Mouse (Mus musculus): ENCODE measurements around the gene Zfand3. TPM values are rescaled to one million over a fixed set of nuclear protein-coding genes. Genes with fewer than 3 reads are reported as not detected.

Gene Zfand3
- polyA plus RNA-seq, 1 experiment from 2014 or later: 47.2 TPM

DNA sequence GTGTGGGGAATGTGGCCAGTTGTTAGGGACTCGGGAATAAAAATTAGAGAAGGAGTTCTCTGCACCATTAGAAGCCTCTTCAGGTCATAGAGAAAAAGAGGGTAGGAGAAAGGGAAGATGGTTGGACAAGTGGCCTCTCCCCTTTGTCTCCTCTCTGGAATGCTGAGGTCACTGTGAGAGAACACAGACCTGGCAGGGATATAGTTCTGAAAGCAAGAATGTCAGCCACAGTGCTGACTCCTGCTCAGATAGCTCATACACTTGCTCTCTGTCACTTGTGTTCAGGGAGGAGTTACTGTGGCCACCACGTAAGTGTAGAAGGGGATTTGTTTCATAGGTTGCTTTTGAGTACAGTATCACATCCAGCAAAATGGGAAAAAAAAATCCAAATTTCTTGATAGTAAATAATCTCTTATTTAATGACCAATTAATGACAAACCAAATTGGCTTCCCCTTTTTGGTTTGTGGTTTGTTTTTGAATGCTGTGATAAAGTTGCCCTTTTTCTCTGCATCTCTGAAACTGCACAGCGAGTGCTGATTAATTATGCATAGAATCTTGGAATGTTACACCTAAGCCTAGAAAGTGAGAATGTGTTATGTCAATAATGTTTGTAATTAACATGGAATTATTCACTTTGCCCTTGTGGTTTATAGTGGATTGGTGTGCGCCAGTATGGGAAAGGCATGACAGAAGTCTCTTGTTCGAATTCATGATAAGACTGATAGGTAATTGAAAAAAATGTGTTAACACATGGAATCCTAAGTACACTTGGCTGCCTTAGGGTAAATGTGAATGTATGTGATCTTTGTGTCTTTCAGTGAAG is 47.2 kb downstream of the Zfand3 start:
- ATAC-seq (ENCODE audit: insufficient number of reproducible peaks, insufficient read depth, low FRiP score, low read depth): no peak
- Histone ChIP-seq H3K9ac (replicated peaks; ENCODE audit: low read depth, low read length) (no peak overlapping the region), H3K4me2 (replicated peaks; ENCODE audit: low read depth, low read length) (no peak overlapping the region), H3K4me3 (ENCODE audit: low read depth, low read length) (no peak overlapping the region), H3K9me3 (ENCODE audit: control insufficient read depth, low read depth, low read length) (no peaks in the 10 kb centered on the region), H3K27ac (ENCODE audit: low read length) (no peak overlapping the region), H3K4me1 (ENCODE audit: control insufficient read depth, insufficient read depth, low read length) (no peaks in the 10 kb centered on the region), H3K36me3 (ENCODE audit: control insufficient read depth, insufficient read depth, low read length) (peaks cover 4% of the 10 kb centered on the region; the same call in 1 of the 2 replicates), H3K27me3 (ENCODE audit: control insufficient read depth, insufficient read depth, low read length) (no peaks in the 10 kb centered on the region)
- WGBS: 77% methylated on average over 5 of the region's 5 CpGs

DNA sequence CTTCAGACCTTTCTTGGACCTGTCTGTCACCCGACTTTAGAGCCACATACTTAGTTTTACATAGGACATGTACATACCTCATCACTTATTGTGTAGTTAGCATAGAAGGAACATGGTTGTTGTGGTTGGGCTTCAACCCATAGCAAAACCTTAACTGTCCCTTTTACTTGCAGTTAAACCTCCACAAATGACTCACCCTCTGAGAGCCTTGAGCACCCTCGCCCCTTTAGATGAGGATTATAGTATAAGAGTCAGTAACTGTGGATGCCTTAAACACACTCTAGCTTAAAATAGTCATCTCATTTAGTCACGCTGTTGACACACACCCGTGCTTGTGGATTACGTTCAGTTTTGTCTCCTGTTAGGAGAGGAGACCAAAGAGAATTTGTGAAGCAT is 47.8 kb downstream of the Zfand3 start:
- H3K27ac ChIP-seq (ENCODE audit: low read length): no peak overlapping the region
- peaks cover 4% of the 10 kb centered on the region; the same call in 1 of the 2 replicates for H3K36me3 ChIP-seq (ENCODE audit: control insufficient read depth, insufficient read depth, low read length)
- no peaks in the 10 kb centered on the region for H3K27me3 ChIP-seq (ENCODE audit: control insufficient read depth, insufficient read depth, low read length)
- no peak overlapping the region for H3K9ac ChIP-seq (replicated peaks; ENCODE audit: low read depth, low read length)
- no peak overlapping the region for H3K4me3 ChIP-seq (ENCODE audit: low read depth, low read length)
- H3K4me1 ChIP-seq (ENCODE audit: control insufficient read depth, insufficient read depth, low read length): no peaks in the 10 kb centered on the region
- H3K4me2 ChIP-seq (replicated peaks; ENCODE audit: low read depth, low read length): no peak overlapping the region
- no peak for ATAC-seq (ENCODE audit: insufficient number of reproducible peaks, insufficient read depth, low FRiP score, low read depth)
- H3K9me3 ChIP-seq (ENCODE audit: control insufficient read depth, low read depth, low read length): no peaks in the 10 kb centered on the region
- 92% methylated on average over 5 of the region's 5 CpGs for WGBS

DNA sequence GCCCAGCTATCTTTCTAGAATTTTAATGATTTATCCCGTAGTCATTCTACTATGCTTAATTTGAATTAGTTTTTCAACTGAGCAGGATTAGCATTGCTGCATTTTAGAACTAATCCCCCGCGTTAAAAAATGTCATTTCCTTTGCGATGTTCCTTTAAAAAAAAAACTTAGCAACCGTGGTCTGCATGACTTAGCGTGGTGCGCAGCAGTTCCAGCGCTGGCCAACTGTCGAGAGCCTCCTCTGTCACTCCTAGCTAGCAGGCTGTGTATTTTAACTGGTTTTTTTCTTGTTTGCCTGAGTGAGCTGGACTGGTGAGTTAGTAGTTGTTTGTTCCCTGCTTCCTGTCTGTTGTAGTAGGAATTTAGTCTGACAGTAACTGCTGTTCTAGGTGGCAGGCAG is 48.9 kb downstream of the Zfand3 start:
- no peak overlapping the region for H3K27ac ChIP-seq (ENCODE audit: low read length)
- H3K9me3 ChIP-seq (ENCODE audit: control insufficient read depth, low read depth, low read length): no peaks in the 10 kb centered on the region
- H3K27me3 ChIP-seq (ENCODE audit: control insufficient read depth, insufficient read depth, low read length): no peaks in the 10 kb centered on the region
- no peak overlapping the region for H3K4me2 ChIP-seq (replicated peaks; ENCODE audit: low read depth, low read length)
- H3K9ac ChIP-seq (replicated peaks; ENCODE audit: low read depth, low read length): no peak overlapping the region
- H3K4me3 ChIP-seq (ENCODE audit: low read depth, low read length): no peak overlapping the region
- 78% methylated on average over 9 of the region's 9 CpGs for WGBS
- H3K36me3 ChIP-seq (ENCODE audit: control insufficient read depth, insufficient read depth, low read length): peaks cover 4% of the 10 kb centered on the region; the same call in 1 of the 2 replicates
- H3K4me1 ChIP-seq (ENCODE audit: control insufficient read depth, insufficient read depth, low read length): no peaks in the 10 kb centered on the region; the same call in 1 of the 2 replicates
- no peak for ATAC-seq (ENCODE audit: insufficient number of reproducible peaks, insufficient read depth, low FRiP score, low read depth)

DNA sequence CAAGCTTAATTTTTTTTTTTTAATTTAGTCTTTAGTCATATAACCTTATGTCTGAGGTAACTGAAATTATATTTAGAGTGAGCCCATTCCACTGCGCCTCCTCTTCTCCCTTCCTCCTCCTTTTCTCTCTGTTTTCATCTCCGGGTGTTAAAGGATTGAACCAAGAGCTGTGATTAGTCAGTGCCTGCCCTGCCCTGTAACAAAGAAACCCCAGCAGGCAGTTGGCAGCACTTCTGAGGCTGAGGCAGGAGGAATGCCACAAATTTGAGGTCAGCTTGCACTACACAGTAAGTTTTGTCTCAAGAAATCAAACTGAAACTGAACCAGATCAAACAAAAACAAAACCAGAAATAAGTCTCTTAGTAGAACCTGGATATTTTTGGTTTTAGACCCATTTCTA is 49.3 kb downstream of the Zfand3 start:
- no peaks in the 10 kb centered on the region for H3K27me3 ChIP-seq (ENCODE audit: control insufficient read depth, insufficient read depth, low read length)
- H3K4me3 ChIP-seq (ENCODE audit: low read depth, low read length): no peak overlapping the region
- 97% methylated on average over 2 of the region's 2 CpGs for WGBS
- peaks cover 4% of the 10 kb centered on the region; the same call in 1 of the 2 replicates for H3K36me3 ChIP-seq (ENCODE audit: control insufficient read depth, insufficient read depth, low read length)
- H3K9me3 ChIP-seq (ENCODE audit: control insufficient read depth, low read depth, low read length): no peaks in the 10 kb centered on the region
- H3K9ac ChIP-seq (replicated peaks; ENCODE audit: low read depth, low read length): no peak overlapping the region
- no peak overlapping the region for H3K27ac ChIP-seq (ENCODE audit: low read length)
- no peak overlapping the region for H3K4me2 ChIP-seq (replicated peaks; ENCODE audit: low read depth, low read length)
- ATAC-seq (ENCODE audit: insufficient number of reproducible peaks, insufficient read depth, low FRiP score, low read depth): no peak
- H3K4me1 ChIP-seq (ENCODE audit: control insufficient read depth, insufficient read depth, low read length): no peaks in the 10 kb centered on the region; the same call in 1 of the 2 replicates

DNA sequence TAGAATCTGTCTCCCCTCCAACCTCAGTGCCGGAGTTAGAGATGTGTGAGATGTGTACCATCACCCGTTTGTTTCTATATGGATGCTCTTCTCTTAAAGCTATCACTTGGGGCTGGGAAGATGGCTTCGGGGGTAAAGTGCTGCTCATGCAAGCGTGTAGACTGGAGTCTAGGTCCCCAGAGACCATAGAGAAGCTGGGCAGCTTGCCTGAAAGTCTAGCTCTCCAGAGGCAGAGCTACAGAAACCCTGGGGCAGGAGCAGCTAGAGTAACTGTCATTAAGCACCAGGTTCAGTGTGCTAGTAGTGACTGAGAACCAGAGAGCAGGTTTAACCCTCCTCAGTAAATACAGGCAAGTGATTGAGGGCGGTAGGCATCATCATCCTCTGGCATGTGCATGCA is 51.7 kb downstream of the Zfand3 start:
- Histone ChIP-seq H3K4me2 (replicated peaks; ENCODE audit: low read depth, low read length) (no peak overlapping the region), H3K4me1 (ENCODE audit: control insufficient read depth, insufficient read depth, low read length) (peaks cover 11% of the 10 kb centered on the region; the same call in 1 of the 2 replicates), H3K9me3 (ENCODE audit: control insufficient read depth, low read depth, low read length) (no peaks in the 10 kb centered on the region), H3K9ac (replicated peaks; ENCODE audit: low read depth, low read length) (no peak overlapping the region), H3K27me3 (ENCODE audit: control insufficient read depth, insufficient read depth, low read length) (no peaks in the 10 kb centered on the region), H3K27ac (ENCODE audit: low read length) (no peak overlapping the region), H3K4me3 (ENCODE audit: low read depth, low read length) (no peak overlapping the region), H3K36me3 (ENCODE audit: control insufficient read depth, insufficient read depth, low read length) (peaks cover 4% of the 10 kb centered on the region; the same call in 1 of the 2 replicates)
- WGBS: 95% methylated on average over 5 of the region's 5 CpGs
- no peak for ATAC-seq (ENCODE audit: insufficient number of reproducible peaks, insufficient read depth, low FRiP score, low read depth)

DNA sequence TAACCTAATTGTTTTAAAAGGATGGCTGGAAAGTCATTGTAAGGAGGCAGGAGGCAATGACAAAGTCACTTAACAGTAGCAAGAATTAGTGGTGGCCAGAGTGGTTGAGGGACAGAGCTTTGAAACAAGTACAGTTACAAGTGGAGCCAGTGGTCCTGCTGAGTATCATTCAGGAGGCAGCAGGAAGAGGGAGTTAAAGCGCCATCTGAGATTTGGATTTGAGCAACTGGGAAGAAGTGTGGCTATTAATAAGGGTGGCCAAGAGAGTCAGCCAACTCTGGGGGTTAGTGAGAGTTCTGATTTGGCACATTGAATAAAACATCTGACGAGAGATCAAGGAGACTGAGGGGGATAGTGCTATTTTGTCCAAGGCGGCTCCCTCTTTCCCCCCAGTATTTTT is 54.1 kb downstream of the Zfand3 start:
- 79% methylated on average over 3 of the region's 3 CpGs for WGBS

DNA sequence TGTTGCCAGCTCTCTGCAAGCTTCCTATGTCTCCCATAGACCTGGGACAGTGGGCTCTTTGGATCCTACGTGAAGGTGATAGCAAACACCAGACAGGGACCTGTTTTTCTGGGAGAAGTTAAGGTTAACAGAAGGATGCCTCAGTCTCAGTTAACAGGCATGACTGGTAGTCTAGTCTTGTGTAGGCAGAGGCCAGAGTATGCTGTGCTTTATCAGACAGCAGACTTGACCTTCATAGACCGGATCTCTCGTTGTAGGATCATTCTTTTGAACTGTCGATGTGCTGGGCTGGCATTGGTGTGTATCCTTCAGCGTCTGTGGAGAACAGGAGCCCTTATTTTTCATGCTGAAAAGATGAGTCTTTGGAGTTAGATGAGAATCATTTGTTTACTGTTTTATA is 54.5 kb downstream of the Zfand3 start:
- Histone ChIP-seq H3K36me3 (ENCODE audit: control insufficient read depth, insufficient read depth, low read length) (peaks cover 4% of the 10 kb centered on the region; the same call in 1 of the 2 replicates), H3K4me3 (ENCODE audit: low read depth, low read length) (no peak overlapping the region), H3K27ac (ENCODE audit: low read length) (no peak overlapping the region), H3K4me1 (ENCODE audit: control insufficient read depth, insufficient read depth, low read length) (peaks cover 14% of the 10 kb centered on the region; the same call in 1 of the 2 replicates), H3K4me2 (replicated peaks; ENCODE audit: low read depth, low read length) (no peak overlapping the region), H3K9me3 (ENCODE audit: control insufficient read depth, low read depth, low read length) (no peaks in the 10 kb centered on the region), H3K9ac (replicated peaks; ENCODE audit: low read depth, low read length) (no peak overlapping the region), H3K27me3 (ENCODE audit: control insufficient read depth, insufficient read depth, low read length) (no peaks in the 10 kb centered on the region)
- 76% methylated on average over 5 of the region's 5 CpGs for WGBS
- no peak for ATAC-seq (ENCODE audit: insufficient number of reproducible peaks, insufficient read depth, low FRiP score, low read depth)

More for the DNA sequence above, 54.1 kb downstream of the Zfand3 start:
- peaks cover 4% of the 10 kb centered on the region; the same call in 1 of the 2 replicates for H3K36me3 ChIP-seq (ENCODE audit: control insufficient read depth, insufficient read depth, low read length)
- H3K4me2 ChIP-seq (replicated peaks; ENCODE audit: low read depth, low read length): no peak overlapping the region
- H3K4me1 ChIP-seq (ENCODE audit: control insufficient read depth, insufficient read depth, low read length): peaks cover 11% of the 10 kb centered on the region; the same call in 1 of the 2 replicates
- H3K4me3 ChIP-seq (ENCODE audit: low read depth, low read length): no peak overlapping the region
- H3K27ac ChIP-seq (ENCODE audit: low read length): no peak overlapping the region
- no peak for ATAC-seq (ENCODE audit: insufficient number of reproducible peaks, insufficient read depth, low FRiP score, low read depth)
- H3K27me3 ChIP-seq (ENCODE audit: control insufficient read depth, insufficient read depth, low read length): no peaks in the 10 kb centered on the region
- no peaks in the 10 kb centered on the region for H3K9me3 ChIP-seq (ENCODE audit: control insufficient read depth, low read depth, low read length)
- H3K9ac ChIP-seq (replicated peaks; ENCODE audit: low read depth, low read length): no peak overlapping the region

DNA sequence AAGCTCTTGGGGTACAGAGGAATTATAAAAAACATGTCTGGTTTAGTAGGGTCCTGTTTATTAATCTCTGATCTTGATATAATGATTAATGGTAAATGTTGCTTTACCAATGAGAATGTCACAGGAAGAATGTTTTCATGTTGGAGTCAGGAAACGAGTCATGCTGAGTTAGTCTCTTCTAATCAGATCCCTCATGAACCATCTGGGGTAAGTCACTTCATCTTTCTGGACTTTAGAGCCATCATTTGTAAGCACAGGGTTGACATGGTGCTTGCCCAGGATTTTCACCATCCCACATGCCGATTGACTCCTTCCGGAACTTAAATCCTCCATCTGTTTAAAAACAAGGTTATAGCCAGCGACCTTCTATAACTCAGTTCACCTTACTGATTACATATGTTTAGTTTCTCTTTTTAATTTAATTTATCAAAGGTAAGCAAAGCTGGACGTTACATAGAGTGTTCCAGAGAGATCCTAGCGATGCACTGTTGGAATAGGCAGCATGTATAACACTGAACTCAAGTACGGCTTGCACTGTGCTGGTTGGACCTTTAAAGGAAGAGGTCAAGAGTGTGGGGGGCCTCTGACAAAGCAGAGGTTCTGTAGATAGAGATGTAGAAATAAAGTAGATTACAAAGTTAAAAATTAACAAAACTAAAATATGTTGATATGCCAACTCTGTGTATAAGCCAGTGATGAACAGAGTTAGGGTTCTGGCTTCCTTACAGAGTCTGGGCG is 56.7 kb downstream of the Zfand3 start:
- H3K27me3 ChIP-seq (ENCODE audit: control insufficient read depth, insufficient read depth, low read length): no peaks in the 10 kb centered on the region
- H3K4me3 ChIP-seq (ENCODE audit: low read depth, low read length): no peak overlapping the region
- WGBS: 48% methylated on average over 8 of the region's 8 CpGs
- no peak overlapping the region for H3K27ac ChIP-seq (ENCODE audit: low read length)
- H3K9ac ChIP-seq (replicated peaks; ENCODE audit: low read depth, low read length): no peak overlapping the region
- H3K4me1 ChIP-seq (ENCODE audit: control insufficient read depth, insufficient read depth, low read length): peaks cover 15% of the 10 kb centered on the region; the same call in 1 of the 2 replicates
- no peaks in the 10 kb centered on the region for H3K36me3 ChIP-seq (ENCODE audit: control insufficient read depth, insufficient read depth, low read length)
- no peaks in the 10 kb centered on the region for H3K9me3 ChIP-seq (ENCODE audit: control insufficient read depth, low read depth, low read length)
- ATAC-seq (ENCODE audit: insufficient number of reproducible peaks, insufficient read depth, low FRiP score, low read depth): no peak
- H3K4me2 ChIP-seq (replicated peaks; ENCODE audit: low read depth, low read length): no peak overlapping the region
